Mouse (Mus musculus) intestine, embryonic 16.5 days (tissue): ENCODE results near the gene Ypel2. TPM values are rescaled to one million over a fixed set of nuclear protein-coding genes. Genes with fewer than 3 reads are reported as not detected.
A peak's percentile ranks its signal among the peaks of the same experiment; 100 is the strongest.

Experiments
- ATAC-seq: fragments of 200-750 bp; cut with Nextera tagmentation; 2 replicates; pipeline ENCODE4 v1.8.0; 2017; ENCODE audit warnings: moderate TSS enrichment, moderate library complexity
- H3K27ac ChIP-seq: fragments of 300-500 bp; sonication (generic); 2 replicates; pipeline ENCODE4 v1.5.1; 2014; ENCODE audit warnings: mild to moderate bottlenecking, low read length
- H3K27me3 ChIP-seq: fragments of 300-500 bp; sonication (generic); replicated peaks from 2 replicates; pipeline ENCODE4 v1.6.1; 2014; ENCODE audit warnings: low read length, control low read depth, mixed read lengths; ENCODE audit not compliant: control insufficient read depth, insufficient read depth
- H3K36me3 ChIP-seq: fragments of 300-500 bp; sonication (generic); 2 replicates; pipeline ENCODE4 v1.6.1; 2014; ENCODE audit warnings: low read length, control low read depth; ENCODE audit not compliant: control insufficient read depth, insufficient read depth
- H3K4me1 ChIP-seq: fragments of 300-500 bp; sonication (generic); 2 replicates; pipeline ENCODE4 v1.6.1; 2014; ENCODE audit warnings: low read length, control low read depth, mixed read lengths; ENCODE audit not compliant: control insufficient read depth, insufficient read depth
- H3K4me2 ChIP-seq: fragments of 300-500 bp; sonication (generic); 2 replicates; pipeline ENCODE4 v1.6.1; 2014; ENCODE audit warnings: low read depth, low read length, control low read depth
- H3K4me3 ChIP-seq: fragments of 300-500 bp; sonication (generic); 2 replicates; pipeline ENCODE4 v1.5.1; 2014; ENCODE audit warnings: mild to moderate bottlenecking, low read length
- H3K9ac ChIP-seq: fragments of 300-500 bp; sonication (generic); 2 replicates; pipeline ENCODE4 v1.6.1; 2014; ENCODE audit warnings: low read depth, low read length
- H3K9me3 ChIP-seq: fragments of 300-500 bp; sonication (generic); 2 replicates; pipeline ENCODE4 v1.6.1; 2016; ENCODE audit warnings: low read length, control low read depth; ENCODE audit not compliant: control insufficient read depth
- WGBS: fragments of 180-500 bp; shearing (Covaris S2); extraction: QIAGEN DNeasy Blood & Tissue Kit; methylation state at CpG from one replicate; pipeline ENCODE4 v1.1.7; 2014; 5-methylcytosine and 5-hydroxymethylcytosine counted together
- polyA plus RNA-seq: library from polyadenylated mRNA; unstranded; fragments of >200 nt; fragmentation: Nextera tagmentation; extraction: Ambion mirVana; gene quantifications from 2 replicates; pipeline ENCODE4 v1.2.1, GENCODE M21; 2015

Ypel2 gene
- polyA plus RNA-seq, 1 experiment from 2014 or later = 7.5 TPM

- Histone ChIP-seq H3K9ac (no peak overlapping the region), H3K27ac (no peak overlapping the region), H3K27me3 (no peaks in the 10 kb centered on the region), H3K4me3 (no peak overlapping the region), H3K9me3 (no peaks in the 10 kb centered on the region), H3K4me1 (peaks cover 22% of the 10 kb centered on the region), H3K36me3 (no peaks in the 10 kb centered on the region), H3K4me2 (no peak overlapping the region)
- 80% methylated on average over 6 of the region's 6 CpGs for WGBS
- no peak for ATAC-seq
These were observed 47.6 kb downstream of the Ypel2 start for GRCm38 (mm10) chr11:86945933-86946332.

- no peak overlapping the region for H3K4me3 ChIP-seq
- WGBS = 57% methylated on average over 8 of the region's 8 CpGs
- peaks cover 16% of the 10 kb centered on the region for H3K4me1 ChIP-seq
- no peak overlapping the region for H3K9ac ChIP-seq
- no peak overlapping the region for H3K4me2 ChIP-seq
- H3K27me3 ChIP-seq = no peaks in the 10 kb centered on the region
- no peak for ATAC-seq
- peak overlapping the region; percentile 56; the same call in 1 of the 2 replicates for H3K27ac ChIP-seq
- no peaks in the 10 kb centered on the region for H3K9me3 ChIP-seq
- H3K36me3 ChIP-seq = no peaks in the 10 kb centered on the region
These were observed 48.4 kb downstream of the Ypel2 start for GRCm38 (mm10) chr11:86945058-86945457.

GRCm38 (mm10) chr11:86944539-86944938 is 49.0 kb downstream of the Ypel2 start:
- ATAC-seq = 0 out of 2 replicates have a peak, but pooled peaks have one; percentile 44
- no peak overlapping the region for H3K9ac ChIP-seq
- peak overlapping the region; percentile 56 for H3K27ac ChIP-seq

GRCm38 (mm10) chr11:86941904-86942303 is 51.6 kb downstream of the Ypel2 start:
- no peak overlapping the region for H3K27ac ChIP-seq
- H3K9me3 ChIP-seq = no peaks in the 10 kb centered on the region
- WGBS = 87% methylated on average over 8 of the region's 8 CpGs
- H3K4me2 ChIP-seq = no peak overlapping the region
- H3K9ac ChIP-seq = no peak overlapping the region
- ATAC-seq = no peak
- H3K4me1 ChIP-seq = peaks cover 15% of the 10 kb centered on the region
- H3K36me3 ChIP-seq = no peaks in the 10 kb centered on the region
- no peak overlapping the region for H3K4me3 ChIP-seq
- no peaks in the 10 kb centered on the region for H3K27me3 ChIP-seq

More at GRCm38 (mm10) chr11:86944539-86944938, 49.0 kb downstream of the Ypel2 start:
- H3K4me1 ChIP-seq = peaks cover 15% of the 10 kb centered on the region
- no peak overlapping the region for H3K4me2 ChIP-seq
- H3K4me3 ChIP-seq = no peak overlapping the region
- H3K9me3 ChIP-seq = no peaks in the 10 kb centered on the region
- no peaks in the 10 kb centered on the region for H3K27me3 ChIP-seq
- H3K36me3 ChIP-seq = no peaks in the 10 kb centered on the region
- 42% methylated on average over 8 of the region's 8 CpGs for WGBS

- WGBS = 74% methylated on average over 6 of the region's 6 CpGs
These were observed 54.0 kb downstream of the Ypel2 start for GRCm38 (mm10) chr11:86939503-86939902.

GRCm38 (mm10) chr11:86938551-86938950 is 55.0 kb downstream of the Ypel2 start:
- 86% methylated on average over 3 of the region's 3 CpGs for WGBS
- Histone ChIP-seq H3K9me3 (no peaks in the 10 kb centered on the region), H3K27me3 (no peaks in the 10 kb centered on the region), H3K4me1 (peaks cover 5% of the 10 kb centered on the region; the same call in 1 of the 2 replicates), H3K4me3 (no peak overlapping the region), H3K36me3 (no peaks in the 10 kb centered on the region), H3K4me2 (no peak overlapping the region), H3K27ac (no peak overlapping the region), H3K9ac (no peak overlapping the region)
- ATAC-seq = no peak

More at GRCm38 (mm10) chr11:86939503-86939902, 54.0 kb downstream of the Ypel2 start:
- Histone ChIP-seq H3K4me1 (peaks cover 10% of the 10 kb centered on the region; the same call in 1 of the 2 replicates), H3K27ac (no peak overlapping the region), H3K27me3 (no peaks in the 10 kb centered on the region), H3K9ac (no peak overlapping the region), H3K4me2 (no peak overlapping the region), H3K9me3 (no peaks in the 10 kb centered on the region), H3K4me3 (no peak overlapping the region), H3K36me3 (no peaks in the 10 kb centered on the region)
- no peak for ATAC-seq

- no peaks in the 10 kb centered on the region for H3K36me3 ChIP-seq
- H3K4me1 ChIP-seq = peaks cover 5% of the 10 kb centered on the region; the same call in 1 of the 2 replicates
- ATAC-seq = no peak
- H3K27ac ChIP-seq = no peak overlapping the region
- no peaks in the 10 kb centered on the region for H3K9me3 ChIP-seq
- H3K9ac ChIP-seq = no peak overlapping the region
- H3K4me3 ChIP-seq = no peak overlapping the region
- 92% methylated on average over 4 of the region's 4 CpGs for WGBS
- H3K4me2 ChIP-seq = no peak overlapping the region
- no peaks in the 10 kb centered on the region for H3K27me3 ChIP-seq
These were observed 55.4 kb downstream of the Ypel2 start for GRCm38 (mm10) chr11:86938108-86938507.

- Histone ChIP-seq H3K4me1 (peaks cover 5% of the 10 kb centered on the region; the same call in 1 of the 2 replicates), H3K9ac (no peak overlapping the region), H3K27ac (no peak overlapping the region), H3K4me3 (no peak overlapping the region), H3K4me2 (no peak overlapping the region), H3K9me3 (no peaks in the 10 kb centered on the region), H3K27me3 (no peaks in the 10 kb centered on the region), H3K36me3 (no peaks in the 10 kb centered on the region)
- no peak for ATAC-seq
- WGBS = 61% methylated on average over 9 of the region's 9 CpGs
These were observed 56.6 kb downstream of the Ypel2 start for GRCm38 (mm10) chr11:86936938-86937337.

GRCm38 (mm10) chr11:86934895-86935294 is 58.6 kb downstream of the Ypel2 start:
- Histone ChIP-seq H3K4me2 (no peak overlapping the region), H3K27ac (no peak overlapping the region; the same call in 1 of the 2 replicates)
- ATAC-seq = peak; percentile 70

GRCm38 (mm10) chr11:86932201-86932600 is 61.3 kb downstream of the Ypel2 start:
- Histone ChIP-seq H3K4me1 (peaks cover 5% of the 10 kb centered on the region; the same call in 1 of the 2 replicates), H3K27ac (no peak overlapping the region), H3K9me3 (no peaks in the 10 kb centered on the region), H3K36me3 (no peaks in the 10 kb centered on the region), H3K27me3 (no peaks in the 10 kb centered on the region), H3K4me3 (no peak overlapping the region), H3K9ac (no peak overlapping the region), H3K4me2 (no peak overlapping the region)
- ATAC-seq = no peak
- 70% methylated on average over 2 of the region's 2 CpGs for WGBS

More at GRCm38 (mm10) chr11:86934895-86935294, 58.6 kb downstream of the Ypel2 start:
- Histone ChIP-seq H3K4me3 (no peak overlapping the region), H3K4me1 (peaks cover 5% of the 10 kb centered on the region; the same call in 1 of the 2 replicates), H3K27me3 (no peaks in the 10 kb centered on the region), H3K9ac (no peak overlapping the region), H3K36me3 (no peaks in the 10 kb centered on the region), H3K9me3 (no peaks in the 10 kb centered on the region)
- WGBS = 53% methylated on average over 2 of the region's 2 CpGs
